Mouse (Mus musculus) MEL (cell line): ENCODE measurements around the gene B3galt6. TPM values are rescaled to one million over a fixed set of nuclear protein-coding genes. Genes with fewer than 3 reads are reported as not detected.

Experiments used
- DNase-seq: peaks from one replicate; pipeline ENCODE4 v3.0.0; 2011; ENCODE audit warnings: low read depth, low spot score
- H3K27ac ChIP-seq: 2 replicates; pipeline ENCODE4 v1.5.1; 2012; ENCODE audit warnings: low read depth, mild to moderate bottlenecking, control low read depth, low read length, moderate library complexity; ENCODE audit not compliant: control insufficient read depth
- H3K27me3 ChIP-seq, 2 experiments: fragments of 150-350 bp in 1 of 2; sonication (generic) in 1 of 2; 2 replicates each; pipeline ENCODE4 v1.6.1; 2012; ENCODE audit warnings: low read length in 2 of 2, mild to moderate bottlenecking in 2 of 2, improper control_type of control experiment in 1 of 2, moderate library complexity in 1 of 2; ENCODE audit not compliant: insufficient read depth in 2 of 2, control insufficient read depth in 1 of 2
- H3K36me3 ChIP-seq, 2 experiments: 2 replicates each; pipeline ENCODE4 v1.6.1; 2012 to 2014; ENCODE audit warnings: low read length in 2 of 2, improper control_type of control experiment in 1 of 2, inconsistent platforms in 1 of 2, mild to moderate bottlenecking in 1 of 2; ENCODE audit not compliant: insufficient read depth in 2 of 2, control insufficient read depth in 1 of 2
- H3K4me1 ChIP-seq, 2 experiments: fragments of 150-350 bp in 1 of 2; sonication (generic) in 1 of 2; 2 replicates each; pipeline ENCODE4 v1.6.1; 2012; ENCODE audit warnings: low read length in 2 of 2, improper control_type of control experiment in 1 of 2, mild to moderate bottlenecking in 1 of 2; ENCODE audit not compliant: insufficient read depth in 2 of 2, control insufficient read depth in 1 of 2
- H3K4me3 ChIP-seq, 2 experiments: fragments of 150-350 bp in 1 of 2; sonication (generic) in 1 of 2; 2 replicates each; pipeline ENCODE4 v1.5.1; 2012; ENCODE audit warnings: low read depth in 2 of 2, low read length in 2 of 2, mild to moderate bottlenecking in 2 of 2, moderate library complexity in 2 of 2, control low read depth in 1 of 2, improper control_type of control experiment in 1 of 2; ENCODE audit not compliant: control insufficient read depth in 1 of 2, insufficient read depth in 1 of 2
- H3K79me2 ChIP-seq: 2 replicates; pipeline ENCODE4 v1.6.1; 2012; ENCODE audit warnings: mild to moderate bottlenecking, low read length, moderate library complexity; ENCODE audit not compliant: control insufficient read depth, poor library complexity, insufficient read depth
- H3K9ac ChIP-seq: 2 replicates; pipeline ENCODE4 v1.6.1; 2012; ENCODE audit warnings: low read depth, mild to moderate bottlenecking, control low read depth, low read length, moderate library complexity; ENCODE audit not compliant: control insufficient read depth, poor library complexity, severe bottlenecking
- H3K9me3 ChIP-seq: fragments of 150-350 bp; sonication (generic); replicated peaks from 2 replicates; pipeline ENCODE4 v1.6.1; 2012; ENCODE audit warnings: mild to moderate bottlenecking, low read length, improper control_type of control experiment, moderate library complexity; ENCODE audit not compliant: insufficient read depth
- BHLHE40 ChIP-seq: IDR thresholded peaks from 2 replicates; pipeline ENCODE4 v1.6.1; 2012; ENCODE audit warnings: low read depth, mild to moderate bottlenecking, inconsistent platforms, low read length, improper control_type of control experiment, borderline replicate concordance
- CHD1 ChIP-seq: IDR thresholded peaks from 2 replicates; pipeline ENCODE4 v1.6.1; 2012; ENCODE audit warnings: low read depth, mild to moderate bottlenecking, inconsistent platforms, low read length, improper control_type of control experiment
- EP300 ChIP-seq, 2 experiments: IDR thresholded peaks; 2 replicates each; pipeline ENCODE4 v1.6.1; 2011; ENCODE audit warnings: improper control_type of control experiment in 2 of 2, low read length in 2 of 2, low read depth in 1 of 2, mild to moderate bottlenecking in 1 of 2
- ETS1 ChIP-seq: IDR thresholded peaks from 2 replicates; pipeline ENCODE4 v1.6.1; 2012; ENCODE audit warnings: low read depth, mild to moderate bottlenecking, inconsistent platforms, low read length, improper control_type of control experiment, moderate library complexity
- HCFC1 ChIP-seq: IDR thresholded peaks from 2 replicates; pipeline ENCODE4 v1.6.1; 2012; ENCODE audit warnings: low read depth, mild to moderate bottlenecking, inconsistent platforms, low read length, improper control_type of control experiment, moderate library complexity
- JUND ChIP-seq: IDR thresholded peaks from 2 replicates; pipeline ENCODE4 v1.6.1; 2011; ENCODE audit warnings: low read depth, mild to moderate bottlenecking, improper control_type of control experiment, low read length
- KAT2A ChIP-seq: conservative IDR thresholded peaks from 2 replicates; pipeline ENCODE4 v1.6.1; 2012; ENCODE audit warnings: low read depth, low read length, improper control_type of control experiment, inconsistent platforms
- MXI1 ChIP-seq: IDR thresholded peaks from 2 replicates; pipeline ENCODE4 v1.6.1; 2011; ENCODE audit warnings: mild to moderate bottlenecking, low read depth, low read length, improper control_type of control experiment
- MYB ChIP-seq: IDR thresholded peaks from 2 replicates; pipeline ENCODE4 v1.6.1; 2011; ENCODE audit warnings: mild to moderate bottlenecking, low read depth, low read length, improper control_type of control experiment
- NELFE ChIP-seq: IDR thresholded peaks from 2 replicates; pipeline ENCODE4 v1.6.1; 2011; ENCODE audit warnings: low read depth, low read length, improper control_type of control experiment
- NRF1 ChIP-seq: IDR thresholded peaks from 2 replicates; pipeline ENCODE4 v1.6.1; 2014; ENCODE audit warnings: low read depth, mild to moderate bottlenecking, inconsistent platforms, low read length, improper control_type of control experiment, moderate library complexity; ENCODE audit not compliant: poor library complexity, insufficient read depth, severe bottlenecking
- POLR2AphosphoS2 ChIP-seq: IDR thresholded peaks from 2 replicates; pipeline ENCODE4 v1.6.1; 2011; ENCODE audit warnings: low read length, improper control_type of control experiment
- TBP ChIP-seq: IDR thresholded peaks from 2 replicates; pipeline ENCODE4 v1.8.0; 2011; ENCODE audit warnings: low read depth, low read length, improper control_type of control experiment
- ZC3H11A ChIP-seq: IDR thresholded peaks from 2 replicates; pipeline ENCODE4 v1.6.1; 2012; ENCODE audit warnings: low read depth, mild to moderate bottlenecking, inconsistent platforms, low read length, improper control_type of control experiment
- ZNF384 ChIP-seq: IDR thresholded peaks from 2 replicates; pipeline ENCODE4 v1.6.1; 2012; ENCODE audit warnings: low read depth, mild to moderate bottlenecking, inconsistent platforms, low read length, improper control_type of control experiment
- polyA plus RNA-seq, 2 experiments: library from polyadenylated mRNA; stranded (reverse) in 1 of 2; unstranded in 1 of 2; fragments of >175 nt in 1 of 2; fragments of >200 nt in 1 of 2; gene quantifications; 2 replicates each; pipeline versions ENCODE4 v1.2.1 to v1.2.4; 2012; ENCODE audit warnings: low replicate concordance in 2 of 2, low read depth in 1 of 2; ENCODE audit not compliant: insufficient read length in 2 of 2, insufficient read depth in 1 of 2, missing spikeins in 1 of 2
- total RNA-seq: library from RNA; depleted of rRNA; stranded (reverse); fragments of 300-350 nt; gene quantifications from 2 replicates; pipeline ENCODE4 v1.2.3, GENCODE M21; 2012

The B3galt6 gene
- total and polyA plus RNA-seq, 3 experiments, result 3.8 to 9.1 TPM; not detected in 1

DNA sequence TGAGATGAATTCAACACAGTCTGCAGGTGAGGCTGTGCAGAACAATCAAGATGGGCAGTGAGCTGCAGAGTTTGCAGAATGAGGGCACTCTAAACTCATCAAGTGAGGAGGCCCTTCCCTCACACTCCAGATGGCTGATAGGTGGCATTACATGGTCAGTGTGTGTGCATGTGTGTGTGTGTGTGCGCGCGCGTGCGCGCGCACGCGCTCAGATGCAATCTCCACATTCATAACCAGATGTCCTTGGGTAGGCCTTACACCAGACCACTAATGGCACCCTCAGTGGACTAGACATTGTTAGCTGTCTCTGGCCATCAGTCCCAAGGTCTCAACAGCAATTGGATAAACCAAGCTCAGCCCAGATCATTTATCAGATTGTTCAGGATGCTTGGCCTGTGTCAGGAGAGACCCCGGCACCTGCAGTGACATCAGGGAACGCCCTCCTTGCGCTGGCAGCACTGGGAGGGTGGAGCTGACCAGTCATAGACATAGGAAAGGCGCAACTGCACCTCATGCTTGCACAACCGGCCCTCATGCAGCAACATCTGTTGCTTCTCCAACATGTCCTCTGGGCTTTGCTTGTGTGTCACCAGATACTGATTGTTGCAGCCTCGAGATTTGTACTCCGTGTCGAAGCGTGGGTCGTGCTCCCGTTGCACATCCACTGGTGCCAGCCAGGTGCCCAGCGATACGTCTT is 1.1 kb downstream of the B3galt6 start:
- peak overlapping the region; percentile 92 for H3K9ac ChIP-seq
- peak; percentile 50 for TF ChIP-seq MXI1
- TF ChIP-seq NRF1, result peak; percentile 72
- no peak for TF ChIP-seq TBP
- TF ChIP-seq EP300 (IDR thresholded peaks at IDR 0.05; ENCODE audit: low read depth in 1 of 2, low read length in 2 of 2), result 0 out of 4 replicates have a peak, but pooled peaks of 1 of the 2 experiments have one; percentile 18
- TF ChIP-seq HCFC1, result peak; percentile 47
- 0 out of 2 replicates have a peak, but pooled peaks have one; percentile 18 for TF ChIP-seq ETS1
- TF ChIP-seq POLR2AphosphoS2, result no peak
- TF ChIP-seq NELFE, result 0 out of 2 replicates have a peak, but pooled peaks have one; percentile 25
- TF ChIP-seq KAT2A, result no peak
- peak overlapping the region; percentile 86 for H3K27ac ChIP-seq
- peaks cover 48% of the 10 kb centered on the region for H3K79me2 ChIP-seq
- H3K9me3 ChIP-seq, result no peaks in the 10 kb centered on the region
- H3K27me3 ChIP-seq, result no peaks in the 10 kb centered on the region
- H3K4me3 ChIP-seq, result peak overlapping the region; percentile 64 to 72
- peaks cover 7 to 39% of the 10 kb centered on the region in 2 experiments for H3K4me1 ChIP-seq
- peaks cover 2 to 38% of the 10 kb centered on the region in 2 experiments; a peak in 3 of 4 replicates for H3K36me3 ChIP-seq
- peak; percentile 73 for DNase-seq

DNA sequence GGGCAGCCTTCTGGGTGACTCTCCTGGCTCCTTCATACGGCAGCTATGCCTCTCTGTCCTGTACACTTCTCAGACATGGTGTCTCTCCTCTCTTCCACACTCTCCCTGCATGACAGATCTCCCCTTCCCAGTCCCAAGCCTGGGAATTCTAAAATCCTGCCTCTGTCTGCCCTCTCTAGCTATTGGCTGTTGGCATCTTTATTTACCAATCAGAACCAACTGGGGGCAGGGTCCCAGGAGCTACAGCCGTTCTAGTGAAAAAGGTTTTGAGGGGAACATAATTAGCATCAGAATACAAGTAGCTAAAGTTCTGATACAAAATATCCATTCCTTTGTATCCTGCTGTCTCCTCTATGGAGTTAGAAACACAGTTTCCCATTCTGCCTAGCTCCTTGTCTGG is 8.7 kb downstream of the B3galt6 start:
- H3K79me2 ChIP-seq, result no peaks in the 10 kb centered on the region
- H3K27ac ChIP-seq, result no peak overlapping the region
- DNase-seq, result no peak
- no peaks in the 10 kb centered on the region for H3K27me3 ChIP-seq
- H3K9ac ChIP-seq, result no peak overlapping the region
- TF ChIP-seq BHLHE40 (no peak), ZC3H11A (no peak)
- H3K4me3 ChIP-seq, result no peak overlapping the region
- H3K36me3 ChIP-seq, result peaks cover 0 to 4% of the 10 kb centered on the region in 2 experiments; a peak in 2 of 4 replicates
- H3K4me1 ChIP-seq, result peaks cover 5 to 8% of the 10 kb centered on the region in 2 experiments; a peak in 3 of 4 replicates
- H3K9me3 ChIP-seq, result no peaks in the 10 kb centered on the region

DNA sequence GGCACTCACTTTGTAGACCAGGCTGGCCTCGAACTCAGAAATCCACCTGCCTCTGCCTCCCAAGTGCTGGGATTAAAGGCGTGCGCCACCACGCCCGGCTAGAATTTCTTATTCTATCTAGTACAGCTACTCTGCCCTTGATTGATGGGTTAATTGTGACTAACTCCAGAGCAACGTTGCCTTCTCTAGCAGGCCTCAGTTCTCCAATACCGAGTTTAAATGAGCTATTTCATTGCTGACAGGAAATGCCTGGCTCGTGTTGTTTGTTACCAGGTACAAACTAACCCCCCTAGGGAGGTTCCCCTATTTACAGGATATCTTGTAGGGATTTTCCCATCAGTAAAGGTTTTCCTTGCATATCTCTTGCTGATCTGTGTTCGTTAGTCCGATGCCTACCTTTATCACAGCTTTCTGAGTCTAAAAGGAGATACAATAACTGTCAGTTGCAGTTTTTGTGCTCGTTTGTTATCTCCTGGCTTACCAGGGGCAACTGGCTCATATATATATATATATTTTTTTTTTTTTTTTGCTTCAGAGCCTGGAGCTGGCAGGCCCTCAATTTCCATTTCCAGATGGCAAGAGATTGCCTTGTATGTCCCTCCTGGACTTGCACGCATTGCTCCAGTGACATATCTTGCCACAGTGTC is 10.9 kb downstream of the B3galt6 start:
- H3K9ac ChIP-seq, result no peak overlapping the region
- TF ChIP-seq CHD1 (no peak), MYB (peak; percentile 45; the same call in 1 of the 2 replicates), ZNF384 (peak; percentile 27; the same call in 1 of the 2 replicates), EP300 (IDR thresholded peaks at IDR 0.05; ENCODE audit: low read depth in 1 of 2, low read length in 2 of 2) (peak in 1 of 2 experiments; percentile 62; a peak in 2 of 4 replicates), JUND (no peak)
- H3K27me3 ChIP-seq, result no peaks in the 10 kb centered on the region
- no peak overlapping the region for H3K27ac ChIP-seq
- no peaks in the 10 kb centered on the region for H3K79me2 ChIP-seq
- 0 out of 4 replicates have a peak, but pooled peaks cover 0 to 2% of the 10 kb centered on the region in 2 experiments for H3K4me1 ChIP-seq
- H3K9me3 ChIP-seq, result no peaks in the 10 kb centered on the region
- no peaks in the 10 kb centered on the region for H3K36me3 ChIP-seq
- DNase-seq, result peak; percentile 30
- no peak overlapping the region for H3K4me3 ChIP-seq
